Mouse (Mus musculus): ENCODE measurements around the gene Plb1.

DNA sequence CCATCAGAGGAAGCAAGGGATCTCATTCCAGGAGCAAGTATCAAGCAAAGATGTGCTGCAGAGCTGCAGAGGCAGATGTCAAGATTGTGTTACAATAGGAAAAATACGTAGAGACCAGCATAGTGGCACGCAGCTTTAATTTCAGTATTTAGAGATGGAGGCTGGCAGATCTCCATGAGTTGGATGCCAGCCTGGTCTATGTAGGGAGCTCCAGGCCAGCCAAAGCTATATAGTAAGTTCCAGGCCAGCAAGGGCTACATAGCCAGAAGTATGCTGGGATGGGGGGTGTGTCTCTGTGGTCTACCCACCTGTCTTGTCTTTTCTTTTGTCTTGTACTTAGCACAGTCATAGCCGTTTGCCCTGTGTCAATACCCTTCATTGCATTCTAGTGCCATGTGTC is 28.7 kb downstream of the Plb1 start:
- TF ChIP-seq CTCF (IDR thresholded peaks at IDR 0.05; ENCODE audit: control insufficient read depth, insufficient read depth, insufficient read length) (no peak), MYOD1 (IDR thresholded peaks at IDR 0.05; ENCODE audit: control insufficient read depth, insufficient read length, low read depth) (no peak), MAX (IDR thresholded peaks at IDR 0.05) (no peak), USF1 (IDR thresholded peaks at IDR 0.05; ENCODE audit: low read depth) (no peak), MYOG (IDR thresholded peaks at IDR 0.05; ENCODE audit: control insufficient read depth, extremely low read depth, insufficient read length) (no peak)

All from C2C12 (cell line).